Mouse (Mus musculus) v-Abl transformed pro-B cells (cell line): Measurements from ENCODE around the gene Scyl1.
"Not testable (repeated sequence)": the region's sequence is repeated elsewhere in the genome, so short reads cannot be mapped to it uniquely, and the experiment has no call there.

Experiments
- in situ Hi-C, 2 experiments: fragments of 400-800 bp; cut with MboI; formaldehyde crosslinking; loops; one replicate each; pipeline ENCODE4 v1.15.1; 2025; ENCODE audit not compliant: unreplicated experiment in 2 of 2

The Scyl1 gene

DNA sequence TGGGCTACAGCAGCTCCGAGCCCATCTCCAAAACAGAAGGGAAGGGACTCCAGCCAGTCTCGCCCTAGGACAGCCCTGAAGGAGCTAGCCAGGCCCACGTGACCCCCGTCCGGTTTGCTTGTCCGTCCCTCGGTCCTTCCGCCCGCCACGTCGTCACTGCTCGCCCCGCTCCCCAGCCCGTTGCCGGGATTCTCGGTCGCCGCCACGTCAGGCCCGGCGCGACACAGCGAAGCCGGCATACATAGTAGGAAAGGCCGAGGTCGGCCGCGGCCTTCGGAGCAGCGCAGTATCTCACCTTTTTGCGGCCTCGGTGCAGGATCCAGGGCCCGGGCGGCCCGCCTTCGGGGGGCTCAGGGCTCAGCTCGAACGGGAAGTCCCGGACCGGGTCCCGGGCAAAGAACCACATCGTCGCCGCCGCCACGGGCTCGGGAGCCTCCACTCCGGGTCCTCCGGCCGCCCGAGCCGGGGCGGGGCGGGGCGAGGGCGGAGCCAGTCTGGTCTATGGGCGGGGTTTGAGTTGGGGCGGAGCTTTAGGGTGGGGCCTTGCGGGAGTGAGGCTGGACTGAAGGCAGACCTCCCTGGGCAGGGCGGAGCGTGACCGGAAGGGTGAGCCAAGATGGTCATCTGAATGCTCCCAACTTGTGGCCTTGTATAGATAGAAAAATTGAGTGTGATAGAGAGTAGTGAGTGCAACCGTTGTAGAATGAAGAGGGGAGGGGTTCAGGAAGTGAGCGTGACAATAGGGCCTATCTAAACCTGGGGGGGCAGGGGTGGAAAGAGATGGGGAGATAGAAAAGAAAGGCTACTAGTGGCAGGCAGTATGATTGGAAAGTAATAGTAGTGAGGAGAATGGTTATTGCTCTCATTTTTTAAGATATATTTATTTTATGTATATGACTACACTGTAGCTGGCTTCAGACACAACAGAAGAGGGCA, at the start of gene Scyl1:
Scyl1 (minus strand) TSS at position 495 of the 936 bp plus-strand sequence.
- in situ Hi-C loops: loop anchor here (5.0 to 10.0 kb wide), 2 partner anchors 39 to 66 kb away; partner anchors contain the start of gene Kcnk7 (in 1 of the 2)

DNA sequence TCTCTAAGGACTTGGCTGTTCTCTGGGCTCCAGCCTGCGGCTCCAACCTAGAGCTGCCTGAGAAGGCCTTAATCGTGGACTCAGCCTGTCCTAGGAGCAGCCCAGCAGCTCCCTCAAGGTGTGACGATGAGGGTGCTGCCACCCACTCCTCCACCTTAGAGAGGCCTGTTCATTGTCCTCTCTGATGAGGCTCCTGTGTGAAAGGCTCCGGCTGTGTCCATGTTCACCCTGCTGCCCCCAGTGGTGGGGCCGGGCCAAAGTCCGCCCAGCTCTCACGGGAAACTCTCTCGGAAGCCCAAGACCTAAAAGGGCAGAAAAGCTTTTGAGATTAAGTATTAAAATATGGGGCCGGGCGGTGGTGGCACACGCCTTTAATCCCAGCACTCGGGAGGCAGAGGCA, 48.3 kb upstream of the Scyl1 start:
- in situ Hi-C loops: no loop called here

DNA sequence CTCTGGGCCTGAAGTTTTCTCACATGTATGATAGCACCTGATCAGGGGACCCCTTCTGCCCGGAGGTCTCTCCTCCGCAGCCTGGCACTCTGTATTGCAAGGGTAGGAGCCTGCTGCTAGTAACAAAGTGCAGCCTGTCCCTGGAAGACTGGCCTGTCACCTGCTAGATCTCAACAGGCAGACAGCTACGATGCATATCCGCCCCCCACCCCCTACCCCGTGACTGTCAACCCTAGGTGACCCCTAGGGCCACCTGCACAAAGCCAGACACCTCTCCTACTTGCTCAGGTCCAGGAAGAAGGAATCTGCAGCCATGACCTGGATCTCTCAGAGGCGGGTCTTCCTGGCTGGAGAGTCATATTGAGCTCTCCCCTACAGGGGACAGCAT, 47.4 kb upstream of the Scyl1 start:
- in situ Hi-C loops: no loop called here

DNA sequence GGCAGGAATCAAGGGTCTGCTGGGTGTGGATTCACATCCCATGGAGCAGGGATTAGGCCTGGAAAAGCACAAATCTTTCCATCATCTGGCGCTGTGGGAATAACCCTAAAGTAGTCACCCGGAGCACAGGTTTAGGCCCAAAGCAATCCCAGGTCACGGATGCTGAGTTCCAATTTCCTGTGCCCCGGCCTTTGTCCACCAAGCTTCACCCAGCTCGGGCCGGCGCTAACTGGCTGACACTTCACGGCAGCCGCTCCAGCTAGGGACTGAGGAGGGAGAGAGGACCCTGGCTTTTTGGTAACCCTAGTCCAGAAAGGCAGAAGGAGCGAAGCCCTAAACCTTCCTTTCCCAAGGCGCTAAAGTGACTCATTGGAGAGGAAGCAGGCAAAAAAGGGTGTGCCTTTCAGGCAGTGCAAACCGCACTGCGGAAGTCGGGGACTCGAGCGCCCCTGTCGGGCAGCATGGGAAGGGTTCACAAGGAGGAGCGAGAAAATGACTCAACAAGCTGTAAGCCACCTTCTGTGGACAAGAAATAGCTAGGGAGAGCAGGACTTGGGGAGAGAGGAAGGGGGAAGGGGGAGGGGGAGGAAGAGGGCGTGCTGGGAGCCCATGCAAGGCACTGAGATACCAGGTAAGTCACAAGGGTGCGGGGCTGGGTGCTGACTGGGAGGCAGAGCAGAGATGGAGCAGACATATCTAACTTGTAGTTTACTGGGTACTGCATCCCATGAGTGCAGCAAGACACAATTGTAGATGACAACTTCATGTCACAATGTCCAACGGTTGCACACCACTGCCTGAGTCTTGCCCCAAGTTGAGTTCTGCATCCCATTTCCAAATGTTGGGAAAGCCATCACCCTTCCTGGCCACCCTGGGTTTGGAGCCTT, 46.7 kb upstream of the Scyl1 start:
- in situ Hi-C loops: no loop called here

DNA sequence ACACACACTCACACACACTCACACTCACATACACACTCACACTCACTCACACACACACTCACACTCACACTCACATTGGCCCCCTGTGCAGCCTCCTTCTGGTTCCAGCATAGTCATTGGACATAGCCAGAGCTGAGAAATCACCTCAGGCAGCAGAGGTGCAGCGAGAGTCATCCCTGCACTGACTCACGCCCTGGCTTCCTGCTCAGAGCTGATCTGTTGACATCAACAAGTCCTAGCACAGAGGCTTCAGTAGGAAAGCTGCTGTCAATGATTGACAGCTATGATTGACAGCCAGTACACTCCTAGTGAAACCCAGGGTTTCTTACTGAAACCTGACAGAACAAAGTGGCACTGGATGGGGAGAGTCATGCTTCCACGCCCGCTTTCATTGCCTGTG, 44.7 kb upstream of the Scyl1 start:
- in situ Hi-C loops: no loop called here

DNA sequence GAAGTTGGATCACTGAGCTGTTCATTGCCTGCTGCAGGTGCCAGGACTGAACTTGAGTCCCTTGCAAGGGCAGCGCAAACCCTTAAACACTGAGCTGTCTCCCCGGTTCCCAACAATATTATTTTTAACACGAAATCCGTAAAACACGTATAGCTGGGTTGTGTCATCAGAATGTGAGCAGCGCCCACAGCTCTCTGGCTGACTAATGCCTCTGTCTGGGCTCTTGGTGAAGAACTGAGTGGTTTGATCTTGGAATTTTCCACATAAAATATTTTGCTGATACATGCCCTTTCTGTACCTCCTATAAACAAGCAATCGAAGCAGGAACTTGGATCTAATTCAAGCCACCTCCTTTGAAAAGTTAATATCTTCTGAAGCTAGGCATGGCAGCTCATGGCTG, 43.8 kb upstream of the Scyl1 start:
- in situ Hi-C loops: no loop called here

DNA sequence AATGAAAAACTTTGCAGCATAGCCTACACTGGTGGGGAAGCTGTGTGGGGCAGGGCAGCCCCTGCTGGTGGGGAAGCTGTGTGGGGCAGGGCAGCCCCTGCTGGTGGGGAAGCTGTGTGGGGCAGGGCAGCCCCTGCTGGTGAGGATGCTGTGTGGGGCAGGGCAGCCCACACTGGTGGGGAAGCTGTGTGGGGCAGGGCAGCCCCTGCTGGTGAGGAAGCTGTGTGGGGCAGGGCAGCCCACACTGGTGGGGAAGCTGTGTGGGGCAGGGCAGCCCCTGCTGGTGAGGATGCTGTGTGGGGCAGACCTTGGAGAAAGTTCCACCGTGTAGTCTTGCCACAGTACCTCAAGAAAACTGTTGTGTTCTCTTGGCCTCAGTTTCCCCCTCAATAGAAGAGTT, 42.8 kb upstream of the Scyl1 start:
- in situ Hi-C loops: not testable (repeated sequence)

DNA sequence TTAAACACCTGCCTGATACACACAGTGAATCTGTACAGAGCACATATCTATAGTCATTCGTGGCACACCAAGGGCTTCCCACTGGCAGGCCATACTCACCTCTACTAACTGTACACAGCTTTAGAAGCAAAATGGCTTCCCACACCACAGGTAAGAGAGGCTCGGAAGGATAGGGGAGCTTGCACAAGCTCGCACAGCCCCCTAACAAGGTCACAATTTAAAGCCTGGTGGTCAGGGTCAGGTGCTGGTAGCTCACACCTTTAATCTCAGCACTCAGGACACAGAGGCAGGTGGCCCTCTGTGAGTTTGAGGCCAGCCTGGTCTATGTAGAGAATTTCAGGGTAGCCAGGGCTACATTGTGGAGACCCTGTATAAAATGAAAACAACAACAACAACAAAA, 42.3 kb upstream of the Scyl1 start:
- in situ Hi-C loops: no loop called here

DNA sequence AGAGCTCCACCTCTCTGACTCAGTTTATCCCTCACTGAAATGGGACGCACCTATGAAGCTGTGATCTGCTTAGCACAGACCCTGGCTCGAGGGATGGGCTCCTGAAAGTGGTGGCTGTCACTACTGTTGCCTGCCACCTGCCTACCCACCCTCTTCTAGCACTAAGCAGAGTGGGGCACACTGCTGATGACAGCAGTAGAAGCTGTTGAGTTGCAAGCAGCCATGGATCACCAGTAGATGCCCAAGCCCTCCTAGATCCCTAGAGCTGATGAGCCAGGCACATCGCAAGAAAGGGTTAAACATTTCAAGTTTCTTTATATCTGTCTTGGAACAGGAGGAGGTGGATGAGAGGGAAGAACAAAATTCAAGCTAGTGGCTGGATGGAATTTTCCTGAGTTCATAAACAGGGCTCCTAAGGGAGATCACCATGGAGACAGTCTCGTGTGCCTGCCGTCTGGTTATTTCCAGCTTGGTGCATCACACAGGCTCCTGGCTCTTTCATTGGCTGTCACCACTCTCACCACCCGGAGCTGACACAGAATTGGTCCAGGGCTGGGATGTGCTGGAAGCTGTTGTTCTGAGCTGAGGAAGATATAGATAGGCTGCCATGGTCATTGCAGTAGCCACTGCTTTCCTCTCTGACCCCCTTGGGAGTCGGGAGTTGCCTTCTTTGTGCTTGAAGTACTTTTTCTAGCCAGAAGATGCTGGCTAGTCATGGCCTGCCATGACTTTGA, 40.7 kb upstream of the Scyl1 start:
- in situ Hi-C loops: no loop called here

DNA sequence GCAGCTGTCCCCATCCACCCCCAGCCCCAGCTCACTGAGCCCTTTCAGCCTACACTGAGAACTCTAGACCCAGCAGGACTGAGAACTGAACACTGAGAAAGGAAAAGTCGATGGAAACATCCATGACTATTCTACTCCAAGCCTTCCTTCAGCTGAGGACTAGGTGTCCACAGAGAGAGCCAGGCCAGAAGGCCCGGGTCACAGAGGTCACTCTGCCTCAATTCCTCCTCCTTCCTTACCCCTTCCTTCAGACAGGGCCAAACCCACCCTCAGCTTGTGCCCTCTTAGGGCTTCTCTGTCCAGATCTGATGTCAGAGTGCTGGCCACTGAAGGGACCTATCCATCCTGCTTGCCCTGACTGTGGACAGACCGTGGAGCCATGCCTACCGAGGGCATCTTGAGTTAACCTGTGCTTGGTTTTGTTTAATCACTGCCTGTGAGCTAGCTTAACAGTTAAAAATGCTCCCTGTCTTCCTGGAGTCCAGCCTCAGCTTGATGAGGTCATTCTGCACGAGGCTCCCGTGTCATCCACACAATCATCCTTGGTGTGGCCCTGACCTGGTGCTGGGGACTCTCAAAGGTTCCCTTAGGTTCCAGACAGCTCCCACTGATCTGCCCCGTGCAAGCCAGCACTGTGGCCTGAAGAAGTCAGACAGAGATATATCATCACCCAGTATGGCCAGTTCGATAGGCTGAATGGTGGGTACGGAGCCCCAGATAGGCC, 39.8 kb upstream of the Scyl1 start:
- in situ Hi-C loops: no loop called here

DNA sequence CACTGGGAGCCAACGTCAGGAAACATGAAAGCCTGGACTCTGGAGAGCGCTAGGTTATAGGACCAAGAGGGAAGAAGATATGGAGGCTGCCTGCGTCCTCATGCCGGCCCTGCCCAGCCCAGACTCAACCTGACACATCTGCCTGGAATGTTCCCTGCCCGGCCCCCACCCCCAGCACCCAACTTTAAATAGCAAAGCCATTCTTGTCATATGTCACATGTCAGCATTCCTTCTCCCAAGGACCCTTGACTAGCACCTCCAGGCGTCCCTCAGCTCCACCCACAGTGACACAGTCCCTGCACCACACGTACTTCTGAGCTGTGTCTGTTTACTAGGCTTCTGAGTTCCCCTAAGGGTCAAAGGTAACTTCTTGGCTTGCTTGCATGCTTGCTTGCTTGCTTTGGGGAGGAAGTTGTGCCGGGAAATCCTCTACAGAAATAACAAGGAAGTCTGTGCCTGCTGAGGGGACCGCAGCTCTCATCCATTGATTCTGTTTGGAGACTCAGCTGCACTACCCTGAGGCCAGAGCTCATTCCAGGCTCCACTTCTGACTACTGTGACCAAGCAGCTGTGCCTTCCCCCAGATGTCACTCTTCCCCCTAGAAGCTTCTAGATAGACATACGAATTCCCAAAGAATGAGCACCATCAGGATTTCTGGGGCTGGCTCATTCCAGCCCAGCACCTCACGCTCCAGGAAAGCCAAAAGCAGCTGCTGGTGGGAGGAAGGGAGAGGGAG, 39.1 kb upstream of the Scyl1 start:
- in situ Hi-C loops: no loop called here

DNA sequence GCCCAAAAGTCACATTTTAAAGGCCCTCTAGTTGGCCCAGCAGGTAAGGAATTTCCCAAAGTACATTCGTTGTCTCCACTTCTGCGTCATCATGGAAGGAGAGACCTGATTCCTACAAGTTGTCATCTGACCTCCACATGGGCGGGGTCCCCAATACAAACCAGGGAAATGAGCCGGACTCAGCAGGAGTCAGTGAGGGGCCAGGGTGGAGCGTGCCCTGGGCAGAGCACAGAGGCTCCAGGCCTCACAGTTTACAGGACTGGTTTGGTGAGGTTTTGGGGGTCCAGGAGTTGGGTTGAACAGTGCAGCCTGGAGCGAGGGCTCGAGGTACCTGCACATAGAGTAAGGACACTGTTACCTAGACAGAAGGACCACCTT, 38.5 kb upstream of the Scyl1 start:
- in situ Hi-C loops: no loop called here

DNA sequence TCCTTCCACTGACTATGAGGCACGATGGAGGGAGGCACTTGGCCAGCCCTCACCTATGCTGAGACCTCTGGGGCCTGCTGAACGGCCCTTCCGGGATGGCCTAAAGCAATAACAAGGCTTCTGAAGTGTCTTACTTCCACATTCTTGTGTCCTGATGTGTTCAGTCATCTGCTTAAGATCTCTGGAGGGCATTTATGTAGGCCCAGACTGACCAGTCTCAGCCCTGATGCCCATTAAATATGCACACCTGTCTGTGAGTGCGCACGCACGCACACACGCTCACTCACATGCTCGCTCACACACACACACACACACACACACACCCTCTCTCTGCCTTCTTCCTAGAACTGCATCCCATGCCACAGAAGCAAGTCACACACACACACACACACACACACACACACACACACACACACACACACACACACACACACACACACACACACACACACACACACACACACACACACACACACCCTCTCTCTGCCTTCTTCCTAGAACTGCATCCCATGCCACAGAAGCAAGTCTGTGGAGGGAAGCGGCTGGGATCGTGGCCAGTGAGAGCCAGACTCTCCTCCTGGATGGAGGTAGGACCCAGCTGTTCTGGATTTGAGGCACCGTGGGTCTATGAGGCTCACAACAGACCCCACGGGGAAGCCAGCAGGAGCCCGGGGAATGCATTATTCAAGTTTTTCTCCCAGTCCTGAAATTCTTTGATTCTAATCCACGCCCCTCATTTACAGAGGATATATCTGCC, 37.9 kb upstream of the Scyl1 start:
- in situ Hi-C loops: no loop called here

DNA sequence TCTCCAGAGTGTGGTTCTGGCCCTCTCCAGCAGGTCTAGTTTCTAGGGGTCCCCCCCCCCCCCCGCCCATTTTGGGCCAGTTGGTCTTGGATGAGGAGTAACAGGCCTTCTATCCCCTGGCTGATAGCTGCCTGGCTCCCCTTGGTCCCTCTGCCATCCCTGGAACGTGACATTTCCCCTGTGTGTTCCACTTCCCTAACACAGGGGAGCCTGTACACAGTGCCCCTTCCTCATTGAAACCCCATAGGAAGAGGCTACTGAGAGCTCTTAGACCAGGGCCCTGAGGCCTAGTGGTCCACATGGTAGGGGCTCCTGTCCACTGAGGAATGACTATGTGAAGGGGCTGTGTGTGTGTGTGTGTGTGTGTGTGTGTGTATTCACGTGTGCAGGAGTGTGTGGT, 36.5 kb upstream of the Scyl1 start:
- in situ Hi-C loops: no loop called here

DNA sequence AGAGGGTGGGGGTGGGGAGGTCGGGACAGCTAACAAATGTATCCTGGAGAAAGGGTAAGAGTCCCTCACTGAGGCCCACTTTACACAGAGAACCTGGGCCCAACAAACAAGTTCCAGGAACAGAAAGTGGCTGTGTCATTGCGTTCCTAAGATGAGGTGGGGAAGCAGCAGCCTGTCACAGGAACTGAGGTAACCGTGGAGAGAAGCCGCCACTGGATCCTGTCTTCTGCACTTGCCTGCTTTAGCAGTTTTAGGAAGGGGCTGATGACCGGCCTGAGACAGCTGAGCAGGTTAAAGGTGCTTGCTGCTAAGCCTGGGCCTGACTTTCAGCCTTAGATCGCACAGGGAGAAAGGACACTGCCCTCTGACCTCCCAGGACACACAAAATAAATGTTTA, 35.6 kb upstream of the Scyl1 start:
- in situ Hi-C loops: no loop called here

DNA sequence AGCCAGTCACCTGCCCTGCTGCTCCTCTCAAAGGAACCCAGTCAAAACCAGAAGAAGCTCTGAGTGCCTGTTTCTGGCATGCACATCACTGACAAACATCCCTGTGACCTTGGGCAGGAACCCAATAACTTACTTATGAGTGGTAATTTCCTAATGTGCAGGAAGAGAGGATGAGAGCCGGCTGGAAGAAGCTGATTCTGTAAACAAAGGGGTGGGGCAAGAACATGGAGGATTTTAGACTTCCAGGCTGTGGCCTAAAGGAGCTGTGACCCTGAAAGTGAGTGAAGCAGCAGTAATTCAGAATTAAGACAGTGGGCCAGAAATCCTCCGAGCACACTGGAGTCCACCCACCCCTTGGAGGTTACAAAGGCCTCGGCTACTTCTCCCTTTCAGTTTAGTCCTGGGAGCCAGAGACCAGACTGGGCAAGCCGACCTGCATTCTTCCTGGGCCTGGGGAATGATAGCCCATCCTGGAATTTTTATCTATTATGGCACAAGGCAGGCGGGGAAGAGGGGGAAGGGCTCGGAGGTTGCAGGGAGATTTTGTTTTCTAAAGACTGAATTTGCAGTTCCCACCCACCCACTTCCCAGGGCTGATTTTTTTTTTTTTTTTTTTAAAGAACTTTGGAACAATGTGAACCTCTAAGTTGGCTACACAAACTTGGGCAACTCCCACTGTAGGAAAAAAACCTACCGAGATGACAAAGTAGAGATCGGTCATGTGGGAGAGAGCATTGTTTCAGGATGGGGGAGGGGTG, 35.0 kb upstream of the Scyl1 start:
- in situ Hi-C loops: no loop called here

DNA sequence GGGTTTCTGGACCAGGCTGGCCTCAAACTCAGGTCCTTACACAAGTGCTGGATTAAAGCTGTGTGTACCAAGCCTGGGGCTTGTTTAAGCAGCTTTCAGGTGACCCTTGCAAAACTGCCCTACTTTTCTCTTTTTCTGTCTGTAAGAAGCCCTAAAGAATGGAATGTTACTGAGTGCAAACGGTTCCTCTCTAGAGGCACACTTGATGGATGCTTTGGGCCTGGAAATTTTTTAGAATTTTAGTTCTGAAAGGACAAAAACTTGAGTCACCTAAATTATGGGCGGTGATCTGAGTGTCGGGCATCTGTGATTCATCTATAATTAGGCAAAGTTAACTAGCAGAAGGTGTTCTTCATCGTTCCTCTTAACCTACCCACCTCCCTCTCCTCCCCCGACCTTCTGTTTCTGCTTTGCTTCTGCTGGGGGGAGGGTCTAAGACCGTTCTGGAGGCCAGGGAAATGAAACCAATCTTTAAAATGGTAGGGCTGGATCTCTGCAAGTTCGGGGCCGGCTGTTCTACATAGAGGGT, 33.2 kb upstream of the Scyl1 start:
- in situ Hi-C loops: no loop called here

DNA sequence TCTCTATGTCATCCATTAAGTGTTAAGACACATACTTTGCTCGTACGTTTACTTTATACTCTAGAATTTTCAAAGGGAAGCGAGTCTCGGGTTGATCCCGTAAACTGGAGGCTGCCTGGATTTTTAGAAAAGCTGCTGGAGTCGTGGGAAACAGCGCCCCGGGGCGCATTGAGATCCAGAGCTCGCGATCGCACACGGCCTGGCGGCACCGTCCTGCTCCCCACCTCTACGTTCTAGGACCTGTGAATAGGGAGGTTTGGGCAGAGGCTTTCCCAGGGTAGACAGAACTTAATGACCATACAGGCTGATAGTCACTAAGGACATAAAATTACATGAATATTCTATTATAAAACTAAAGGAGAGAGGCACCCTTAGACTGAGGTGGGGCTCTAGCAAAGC, 32.7 kb upstream of the Scyl1 start:
- in situ Hi-C loops: no loop called here
